Mouse (Mus musculus): ENCODE measurements around the gene Fcrl5.

Gene Fcrl5

DNA sequence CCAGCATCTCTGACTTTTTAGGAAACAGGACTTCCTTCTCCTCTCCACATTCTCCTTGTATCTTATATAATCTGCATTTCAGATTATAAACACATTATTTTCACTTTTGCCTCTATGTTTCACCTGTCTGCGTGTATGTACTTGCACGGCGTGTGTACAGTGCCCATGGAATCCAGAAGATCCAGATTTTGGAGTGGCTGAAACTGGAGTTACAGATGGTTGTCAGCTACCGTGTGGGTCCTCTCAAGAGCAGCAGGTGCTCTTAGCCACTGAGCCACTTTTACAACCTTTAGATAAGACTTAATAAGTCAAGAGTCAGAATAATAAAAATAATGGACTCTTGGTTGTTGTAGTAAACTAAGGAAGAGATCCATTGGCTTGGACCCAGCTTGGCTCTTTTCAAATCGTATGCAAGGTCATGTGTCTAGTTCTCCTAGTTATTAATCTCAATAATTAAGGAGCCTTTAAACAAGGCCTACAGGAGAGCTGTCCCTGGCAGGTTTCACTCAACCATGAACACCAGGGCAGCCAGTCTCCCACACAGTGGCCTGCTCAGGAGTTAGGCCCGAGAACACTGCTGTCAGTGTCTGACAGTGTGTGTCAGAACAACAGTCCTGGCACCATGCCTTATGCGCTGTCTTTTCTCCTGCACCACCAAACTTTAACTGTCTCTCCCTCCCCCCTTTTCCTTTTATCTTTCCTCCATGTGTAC lies 98.2 kb downstream of the Fcrl5 start:
- DNase-seq, result no peak

DNA sequence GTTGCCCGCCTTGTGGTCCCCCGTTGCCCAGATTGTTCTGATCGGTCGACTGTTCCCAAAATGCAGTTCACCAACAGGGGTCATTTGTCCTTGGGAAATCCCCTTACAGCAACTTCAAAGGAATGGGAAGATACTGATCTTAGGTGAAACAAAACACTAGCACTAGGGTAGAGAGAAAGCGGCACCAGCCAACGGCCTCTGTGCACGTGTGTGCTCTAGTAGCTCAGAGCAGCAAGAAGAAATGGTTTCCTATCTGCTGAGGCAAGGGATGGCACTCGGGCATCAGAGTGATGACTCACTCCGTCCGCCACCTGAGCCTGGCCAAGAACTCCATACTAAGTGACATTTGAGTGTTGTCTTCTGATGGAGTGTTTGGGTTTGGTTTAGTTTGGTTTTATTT lies 102.5 kb downstream of the Fcrl5 start:
- no peak for DNase-seq

DNA sequence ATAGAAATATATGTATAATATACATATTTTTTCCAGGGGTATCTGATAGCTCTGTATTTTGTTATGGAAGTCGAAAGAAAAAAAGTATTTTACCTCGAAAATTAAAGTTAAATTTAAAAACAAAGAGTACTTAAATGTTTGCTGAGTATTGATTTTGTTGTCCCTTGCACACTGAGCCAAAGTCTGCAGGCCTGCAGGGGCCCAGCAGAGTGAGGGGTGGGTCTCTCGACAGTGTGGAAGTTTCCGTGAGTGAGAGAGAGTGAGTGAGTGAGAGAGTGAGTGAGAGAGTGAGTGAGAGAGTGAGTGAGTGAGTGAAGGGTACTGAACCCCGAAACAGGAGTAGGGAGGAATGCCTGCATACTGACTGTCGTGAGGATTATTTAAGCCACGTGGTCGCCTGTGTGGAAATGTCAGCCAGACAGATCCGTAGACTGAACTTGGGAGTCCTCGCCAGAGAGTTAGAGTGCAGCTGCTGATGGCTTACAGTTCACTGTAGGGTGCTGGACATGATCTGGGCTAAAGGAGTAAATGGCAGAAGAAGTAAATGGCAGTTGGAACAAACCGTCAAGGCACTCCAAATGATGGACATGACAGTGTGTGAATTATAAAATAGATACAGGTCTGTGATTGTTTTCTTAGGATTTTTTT lies 104.6 kb downstream of the Fcrl5 start:
- no peak for DNase-seq

DNA sequence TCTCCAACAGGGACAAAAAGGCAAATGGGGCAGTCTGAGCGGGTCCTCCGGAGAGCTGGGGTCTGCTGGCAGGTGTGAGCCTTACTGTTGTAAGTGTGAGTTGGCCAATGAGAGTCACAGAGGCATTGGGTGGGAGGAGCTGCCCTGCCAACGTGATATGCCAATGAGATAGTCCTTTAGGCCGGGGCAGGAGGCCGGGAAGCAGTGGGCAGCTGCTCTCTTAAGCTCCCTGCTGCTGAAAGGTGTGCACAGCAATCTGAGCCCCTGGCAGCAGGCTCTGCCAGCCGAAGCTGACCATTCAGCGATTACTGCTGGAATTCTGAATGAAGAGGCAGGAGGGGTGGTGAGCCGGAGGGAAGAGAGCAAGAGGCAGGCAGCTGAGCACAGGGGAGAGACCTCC lies 105.1 kb downstream of the Fcrl5 start:
- no peak for DNase-seq

DNA sequence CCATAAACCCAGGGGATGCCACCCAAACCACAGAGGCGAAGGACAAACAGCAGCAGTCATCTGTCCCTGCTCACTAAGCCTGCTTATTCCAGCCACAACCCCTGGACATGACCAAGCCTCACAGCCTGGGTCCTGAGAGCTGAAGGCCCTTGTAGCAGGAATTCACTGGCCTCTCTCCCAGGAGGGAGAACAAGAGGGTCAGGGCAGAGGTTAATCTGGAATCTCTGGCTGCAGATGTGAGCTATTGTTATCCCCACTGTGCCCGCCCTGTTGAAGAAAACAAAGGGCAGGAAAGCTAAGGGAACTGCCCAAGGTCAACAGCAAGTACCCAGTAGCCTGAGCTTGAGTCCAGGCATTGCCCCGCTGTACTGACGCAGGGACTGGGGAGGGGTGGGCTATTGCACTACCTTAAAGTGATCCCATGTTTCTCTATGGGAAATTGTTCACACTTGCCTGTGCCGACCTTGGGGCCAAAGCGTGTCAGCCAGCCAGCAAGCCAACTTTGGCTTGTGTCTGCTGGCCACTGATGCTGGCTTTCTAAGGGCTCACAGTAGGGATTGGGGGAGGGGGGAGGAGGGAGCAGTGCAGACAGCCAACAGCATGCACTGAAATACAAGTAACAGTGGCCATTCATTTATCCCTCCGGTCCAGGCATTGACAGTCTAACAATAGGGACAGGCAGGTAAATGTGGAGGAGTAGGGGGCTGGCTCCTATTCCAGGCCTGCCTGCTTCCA lies 107.1 kb downstream of the Fcrl5 start:
- no peak for DNase-seq

DNA sequence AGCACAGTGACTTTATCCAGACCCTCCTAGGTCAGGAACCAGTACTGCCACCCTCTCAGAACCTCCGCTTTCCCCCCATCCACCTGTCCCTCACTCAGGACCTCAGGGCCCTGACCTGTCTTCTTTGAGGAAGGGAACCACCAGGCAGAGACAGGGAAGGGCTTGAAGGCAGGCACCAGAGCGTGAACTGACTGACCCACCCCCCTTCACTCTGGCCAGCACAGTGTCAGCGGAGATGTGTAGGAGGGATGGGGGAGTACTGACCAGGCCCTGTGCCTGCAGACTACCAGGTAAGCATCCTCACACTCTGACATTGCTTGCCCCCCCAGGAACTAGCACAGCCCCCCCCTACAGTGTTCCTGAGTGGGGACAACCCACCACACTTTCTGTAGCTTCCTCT lies 110.0 kb downstream of the Fcrl5 start:
- no peak for DNase-seq

DNA sequence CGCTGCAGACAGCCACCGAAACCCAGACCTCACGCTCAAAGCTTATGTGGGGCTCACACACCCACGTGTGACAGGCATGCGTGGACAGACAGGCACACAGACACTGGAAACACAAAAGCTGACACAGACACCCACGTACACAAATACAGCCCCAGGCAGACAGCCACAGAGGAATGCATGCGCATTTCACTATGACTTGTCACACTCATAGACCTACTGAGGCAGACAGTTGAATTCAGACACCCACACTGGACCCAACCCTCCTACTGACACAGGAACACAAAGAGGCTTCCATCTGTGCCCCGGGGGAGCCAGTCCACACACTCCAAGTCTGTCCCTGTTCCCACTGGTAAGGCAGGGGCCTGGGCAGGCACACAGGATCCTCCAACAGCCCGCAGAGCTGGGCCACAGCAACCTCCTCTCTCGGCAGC lies 110.7 kb downstream of the Fcrl5 start:
- no peak for DNase-seq

DNA sequence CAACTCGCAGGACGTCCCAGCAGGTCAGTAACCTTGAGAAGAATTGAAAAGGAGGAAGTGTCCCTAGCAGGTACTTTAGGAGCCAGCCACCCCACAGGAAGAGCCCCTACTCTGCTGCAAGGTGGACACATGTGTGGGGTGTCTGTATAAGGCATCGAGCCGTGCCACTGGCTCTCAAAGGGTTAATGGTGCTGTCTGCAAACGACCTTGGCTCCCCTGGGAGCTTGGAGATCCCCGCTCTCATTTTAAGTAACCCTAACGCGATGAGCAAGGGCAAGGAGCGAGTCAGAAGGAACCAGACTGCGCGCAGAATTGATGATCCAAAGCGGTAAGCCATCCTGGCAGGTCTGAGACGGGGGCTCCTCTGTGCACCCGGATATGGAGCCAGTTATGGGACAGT lies 114.3 kb downstream of the Fcrl5 start:
- DNase-seq, result no peak

Data from lung, postnatal 14 days (tissue).